Mouse (Mus musculus) cerebellum, adult 2 months (tissue): ENCODE measurements around the gene 4931428L18Rik. TPM values are rescaled to one million over a fixed set of nuclear protein-coding genes. Genes with fewer than 3 reads are reported as not detected.

Experiments used
- DNase-seq, 2 experiments: peaks; one replicate each; pipeline ENCODE4 v3.0.0; 2021
- H3K27ac ChIP-seq: fragments of 200-500 bp; 2 replicates; pipeline ENCODE4 v1.5.1; 2012; ENCODE audit warnings: low read length, control low read depth, inconsistent platforms; ENCODE audit not compliant: insufficient read depth
- H3K27me3 ChIP-seq: fragments of 200-500 bp; 2 replicates; pipeline ENCODE4 v1.6.1; 2012; ENCODE audit warnings: inconsistent platforms, mild to moderate bottlenecking, low read length, moderate library complexity; ENCODE audit not compliant: control insufficient read depth, insufficient read depth
- H3K4me1 ChIP-seq: fragments of 200-500 bp; 2 replicates; pipeline ENCODE4 v1.6.1; 2011; ENCODE audit warnings: low read length; ENCODE audit not compliant: control insufficient read depth, insufficient read depth
- H3K4me3 ChIP-seq: fragments of 200-500 bp; replicated peaks from 2 replicates; pipeline ENCODE3; 2011; ENCODE audit warnings: mild to moderate bottlenecking, low read depth, low read length, control low read depth; ENCODE audit not compliant: insufficient read depth
- CTCF ChIP-seq: fragments of 200-500 bp; IDR thresholded peaks from 2 replicates; pipeline ENCODE4 v1.5.1; 2011; ENCODE audit warnings: low read depth, mild to moderate bottlenecking, control low read depth, low read length, moderate library complexity, borderline replicate concordance; ENCODE audit not compliant: insufficient read depth
- POLR2A ChIP-seq: fragments of 200-500 bp; IDR thresholded peaks from 2 replicates; pipeline ENCODE4 v1.6.1; 2011; ENCODE audit warnings: low read length, control low read depth, borderline replicate concordance; ENCODE audit not compliant: insufficient read depth
- WGBS: fragments of 180-500 bp; shearing (Covaris S2); methylation state at CpG from one replicate; pipeline ENCODE4 v1.1.7; 2018; 5-methylcytosine and 5-hydroxymethylcytosine counted together
- polyA plus RNA-seq: library from polyadenylated mRNA; depleted of rRNA; stranded (reverse); fragments of >200 nt; gene quantifications from 2 replicates; pipeline ENCODE4 v1.2.3, GENCODE M21; 2012

4931428L18Rik gene
- polyA plus RNA-seq, 1 experiment: not detected

DNA sequence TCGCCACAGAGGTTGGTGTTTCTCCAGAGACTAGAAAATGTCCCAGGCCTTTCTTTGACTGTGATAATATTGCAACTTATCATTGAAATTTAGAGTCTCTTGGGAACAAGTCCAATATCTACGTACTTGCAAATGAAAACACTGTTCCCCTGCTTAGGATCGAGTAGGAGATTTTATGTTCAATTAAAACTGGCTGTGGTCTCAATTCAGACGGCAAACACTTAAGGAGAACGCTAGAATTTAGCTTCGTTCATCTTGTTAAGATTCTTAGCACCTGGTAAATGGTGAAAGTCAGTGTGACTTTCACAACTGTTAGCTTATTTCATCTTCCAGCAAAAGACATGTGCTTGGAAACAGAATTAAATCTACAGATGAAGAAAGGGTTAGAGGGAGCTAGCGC, 17.1 kb downstream of the 4931428L18Rik start:
- Histone ChIP-seq H3K4me3 (no peak overlapping the region), H3K27me3 (no peaks in the 10 kb centered on the region), H3K4me1 (no peaks in the 10 kb centered on the region), H3K27ac (no peak overlapping the region)
- WGBS: 82% methylated on average over 7 of the region's 7 CpGs
- TF ChIP-seq CTCF (no peak), POLR2A (no peak)
- no peak for DNase-seq

DNA sequence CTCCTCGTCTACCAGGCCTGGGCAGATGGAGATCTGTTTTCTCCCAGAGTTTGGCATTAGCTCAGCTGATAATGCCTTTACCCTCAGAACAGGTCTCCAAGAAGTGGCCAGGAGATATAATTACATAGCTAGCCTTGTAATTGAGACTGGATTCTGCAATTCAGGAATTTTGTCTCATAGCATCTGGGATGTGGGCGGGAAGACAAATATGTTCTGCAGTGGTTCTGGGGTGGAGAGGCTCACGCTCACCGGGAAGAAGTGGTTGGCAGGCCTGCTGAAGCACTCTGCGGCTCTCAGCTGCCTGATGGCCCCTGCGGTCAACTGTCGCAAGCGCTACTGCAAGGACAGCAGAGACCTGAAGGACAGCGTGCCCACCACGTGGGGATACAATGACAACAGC, 18.7 kb downstream of the 4931428L18Rik start:
- Histone ChIP-seq H3K27ac (no peak overlapping the region), H3K27me3 (no peaks in the 10 kb centered on the region), H3K4me3 (no peak overlapping the region), H3K4me1 (no peaks in the 10 kb centered on the region)
- 76% methylated on average over 10 of the region's 10 CpGs for whole genome bisulfite sequencing
- DNase-seq: no peak
- TF ChIP-seq POLR2A: no peak
- TF ChIP-seq CTCF: no peak

DNA sequence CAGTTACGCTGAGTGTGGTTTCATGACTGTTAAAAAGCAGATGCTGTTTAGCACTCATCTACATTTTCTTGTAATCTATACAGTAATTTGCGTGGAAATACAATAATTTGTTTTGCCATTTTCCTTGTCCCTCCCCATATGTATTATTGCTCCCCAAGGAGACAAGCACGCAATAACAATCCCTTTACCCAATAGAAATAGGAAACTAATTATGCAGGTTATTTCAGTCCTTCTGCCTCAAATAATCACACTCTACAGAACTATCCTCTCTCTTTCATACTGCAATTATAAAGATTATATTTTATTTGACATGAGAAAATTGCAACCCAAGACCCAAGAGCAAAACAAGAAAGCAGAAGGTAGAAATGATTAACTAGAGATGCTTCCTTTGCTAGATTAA, 25.5 kb downstream of the 4931428L18Rik start:
- no peaks in the 10 kb centered on the region for H3K4me1 ChIP-seq
- TF ChIP-seq POLR2A (no peak), CTCF (no peak)
- H3K27ac ChIP-seq: no peak overlapping the region
- no peaks in the 10 kb centered on the region for H3K27me3 ChIP-seq
- WGBS: 94% methylated on average over 3 of the region's 3 CpGs
- H3K4me3 ChIP-seq: no peak overlapping the region
- no peak for DNase-seq

DNA sequence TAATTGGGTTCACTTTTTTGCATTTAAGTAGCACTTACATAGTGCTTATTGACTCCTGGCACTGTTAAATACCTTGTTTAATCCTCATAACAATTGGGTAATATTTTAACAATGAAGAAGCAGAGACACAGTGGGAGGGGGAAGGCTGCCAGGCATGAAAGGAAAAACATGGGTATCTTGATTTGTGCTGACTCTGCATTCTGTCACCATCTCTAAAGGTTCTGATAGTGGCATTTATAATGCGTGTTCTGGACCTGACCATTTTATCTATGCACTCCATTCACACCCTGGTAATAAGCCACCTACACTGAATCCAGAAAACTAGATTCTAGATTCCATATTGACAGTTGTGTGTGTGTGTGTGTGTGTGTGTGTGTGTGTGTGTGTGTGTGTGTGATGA, 26.9 kb downstream of the 4931428L18Rik start:
- 84% methylated on average over 1 of the region's 1 CpGs for WGBS
- no peak overlapping the region for H3K4me3 ChIP-seq
- no peaks in the 10 kb centered on the region for H3K27me3 ChIP-seq
- DNase-seq: no peak
- no peak overlapping the region for H3K27ac ChIP-seq
- TF ChIP-seq POLR2A (no peak), CTCF (no peak)
- no peaks in the 10 kb centered on the region for H3K4me1 ChIP-seq

DNA sequence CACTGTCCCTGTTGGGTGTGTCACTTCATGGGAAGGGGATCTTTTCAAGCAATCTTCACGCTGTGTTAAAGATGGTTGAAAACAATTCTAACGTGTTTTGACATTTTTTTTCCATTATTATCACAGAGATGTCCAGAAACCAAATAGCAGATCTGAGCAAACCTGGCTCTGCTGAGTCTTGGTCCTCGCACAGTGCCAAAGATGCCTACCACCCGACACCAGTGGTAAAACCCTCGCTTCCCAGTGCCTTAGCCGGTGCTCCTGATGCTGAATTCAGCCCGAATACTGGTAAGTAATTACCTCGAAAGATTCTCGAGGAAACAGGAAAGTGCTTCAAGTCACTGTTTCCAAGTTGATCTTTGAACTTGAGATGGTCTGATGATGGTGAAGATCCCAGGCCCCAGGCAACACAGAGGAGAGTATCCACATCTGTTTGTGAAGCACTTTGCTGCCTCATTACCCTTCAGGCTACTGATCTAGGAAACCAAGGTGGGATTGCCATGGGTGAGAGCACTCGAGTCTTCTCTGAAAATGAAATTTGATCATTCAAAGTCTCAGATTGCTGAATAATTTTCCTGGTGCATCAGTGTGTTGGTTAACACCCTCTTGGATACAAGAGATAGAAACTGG, 32.1 kb downstream of the 4931428L18Rik start:
- 76% methylated on average over 10 of the region's 10 CpGs for WGBS
- no peak for TF ChIP-seq POLR2A
- no peak for TF ChIP-seq CTCF
- no peak overlapping the region for H3K27ac ChIP-seq
- no peaks in the 10 kb centered on the region for H3K27me3 ChIP-seq
- no peak for DNase-seq
- no peak overlapping the region for H3K4me3 ChIP-seq
- no peaks in the 10 kb centered on the region for H3K4me1 ChIP-seq

DNA sequence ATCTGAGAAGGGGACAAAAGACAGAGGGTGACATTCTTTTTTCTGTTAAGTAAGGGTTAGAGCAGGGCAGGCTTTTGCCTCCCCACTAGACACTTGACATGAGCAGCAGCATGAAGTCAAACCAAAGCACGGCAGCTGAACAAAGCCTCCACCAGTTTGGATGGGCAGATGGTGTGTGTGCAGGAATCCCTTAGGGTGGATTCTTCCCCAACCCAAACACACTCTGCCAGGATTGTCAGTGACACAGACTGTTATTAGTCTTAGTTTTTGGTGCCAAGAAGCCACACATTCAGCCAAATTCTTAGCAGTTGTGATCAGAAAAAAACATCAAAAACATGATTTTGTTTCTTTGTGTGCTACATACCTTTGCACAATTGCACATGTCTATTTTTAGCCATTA, 44.2 kb downstream of the 4931428L18Rik start:
- Histone ChIP-seq H3K27me3 (no peaks in the 10 kb centered on the region), H3K4me1 (no peaks in the 10 kb centered on the region), H3K4me3 (no peak overlapping the region), H3K27ac (no peak overlapping the region)
- peak; percentile 35 to 56 for DNase-seq
- WGBS: 3% methylated on average over 1 of the region's 1 CpGs
- TF ChIP-seq CTCF (no peak), POLR2A (no peak)

DNA sequence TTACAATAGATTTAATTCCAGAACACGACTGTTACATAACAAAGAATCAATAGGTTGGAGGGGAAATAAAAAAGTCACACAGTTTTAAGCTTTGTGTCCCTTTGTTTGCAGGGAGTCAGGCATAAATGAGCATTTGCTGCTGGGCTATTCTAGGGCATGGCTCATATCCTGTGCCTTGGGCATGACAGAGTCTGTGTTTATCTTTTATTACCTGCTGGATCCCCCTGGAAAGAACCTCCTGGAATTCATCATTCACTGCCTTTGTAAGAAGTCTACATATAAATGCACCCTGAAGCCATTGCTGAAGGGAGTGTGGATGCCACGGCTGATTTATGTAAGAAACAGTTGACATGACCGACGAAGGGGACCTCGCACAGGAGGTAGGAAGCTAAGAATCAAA, 46.4 kb downstream of the 4931428L18Rik start, which contains the start of gene Lgsn:
Gene Lgsn (plus strand): TSS at position 301 of the 400 bp plus-strand sequence.
- Histone ChIP-seq H3K4me3 (no peak within 1 kb of the TSS), H3K27me3 (no peaks in the 10 kb centered on the region), H3K4me1 (no peaks in the 10 kb centered on the region), H3K27ac (no peak within 1 kb of the TSS)
- DNase-seq: no peak
- WGBS: 84% methylated on average over 5 of the region's 5 CpGs
- TF ChIP-seq CTCF (no peak), POLR2A (no peak)

DNA sequence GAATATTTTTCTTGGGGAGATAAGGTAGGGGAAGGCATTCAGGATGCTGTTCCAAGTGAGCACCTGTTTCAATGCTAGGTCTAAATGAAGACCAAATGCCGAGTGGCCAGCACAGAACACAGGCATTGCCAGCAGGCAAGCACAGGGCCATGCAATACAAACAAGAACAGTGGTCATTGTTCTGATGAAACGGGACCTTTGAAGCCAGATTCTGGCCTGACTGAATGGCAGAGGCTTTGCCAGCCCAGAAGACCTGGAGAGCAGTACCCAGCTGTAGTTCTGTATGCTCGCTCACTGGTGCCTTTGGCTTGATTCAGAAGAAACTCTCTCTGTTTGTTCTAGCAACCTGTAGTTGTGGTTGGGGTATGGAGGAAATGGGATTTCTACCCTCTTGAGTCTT, 47.1 kb downstream of the 4931428L18Rik start:
- TF ChIP-seq POLR2A (no peak), CTCF (no peak)
- Histone ChIP-seq H3K4me3 (no peak overlapping the region), H3K27ac (no peak overlapping the region), H3K4me1 (no peaks in the 10 kb centered on the region), H3K27me3 (no peaks in the 10 kb centered on the region)
- DNase-seq: no peak
- WGBS: 67% methylated on average over 3 of the region's 3 CpGs
